Mouse (Mus musculus) spleen, adult 2 months (tissue): ENCODE measurements at regions not wholly inside any gene's neighbourhood (a gene's known extent, or its start where the extent isn't known, plus 50 kb on each side); places are given as distances from the start of the nearest gene placed in this dataset.

Source experiments
- CTCF ChIP-seq: fragments of 200-500 bp; IDR thresholded peaks from 2 replicates; pipeline ENCODE4 v1.5.1; 2011; ENCODE audit warnings: mild to moderate bottlenecking, inconsistent platforms; ENCODE audit not compliant: insufficient read depth, insufficient read length, insufficient replicate concordance; ENCODE audit errors: extremely low read depth
- POLR2A ChIP-seq: fragments of 200-500 bp; IDR thresholded peaks from 2 replicates; pipeline ENCODE4 v1.6.1; 2011; ENCODE audit warnings: low read depth, low read length, inconsistent platforms

GRCm38 (mm10) chr3:115779906-115780305 is 65.0 kb upstream of the S1pr1 start:
- TF ChIP-seq CTCF (no peak), POLR2A (no peak)
